Mouse (Mus musculus) MEL (cell line): Measurements from ENCODE around the gene Grm5.
A peak's percentile ranks its signal among the peaks of the same experiment; 100 is the strongest.

ENCODE experiments used
- BHLHE40 ChIP-seq: IDR thresholded peaks from 2 replicates; pipeline ENCODE4 v1.6.1; 2012; ENCODE audit warnings: low read depth, mild to moderate bottlenecking, inconsistent platforms, low read length, improper control_type of control experiment, borderline replicate concordance
- CTCF ChIP-seq, 3 experiments: IDR thresholded peaks in 2 of 3; conservative IDR thresholded peaks in 1 of 3; 2 replicates each; pipeline ENCODE4 v1.5.1; 2011 to 2012; ENCODE audit warnings: low read length in 3 of 3, low read depth in 2 of 3, mild to moderate bottlenecking in 2 of 3, improper control_type of control experiment in 1 of 3, inconsistent platforms in 1 of 3, mixed read lengths in 1 of 3, moderate library complexity in 1 of 3; ENCODE audit not compliant: control insufficient read depth in 1 of 3, insufficient read depth in 1 of 3, poor library complexity in 1 of 3, severe bottlenecking in 1 of 3
- ETS1 ChIP-seq: IDR thresholded peaks from 2 replicates; pipeline ENCODE4 v1.6.1; 2012; ENCODE audit warnings: low read depth, mild to moderate bottlenecking, inconsistent platforms, low read length, improper control_type of control experiment, moderate library complexity
- GATA1 ChIP-seq: IDR thresholded peaks from 2 replicates; pipeline ENCODE4 v1.6.1; 2011; ENCODE audit warnings: low read depth, low read length, improper control_type of control experiment
- HCFC1 ChIP-seq: IDR thresholded peaks from 2 replicates; pipeline ENCODE4 v1.6.1; 2012; ENCODE audit warnings: low read depth, mild to moderate bottlenecking, inconsistent platforms, low read length, improper control_type of control experiment, moderate library complexity
- MEF2A ChIP-seq: IDR thresholded peaks from 2 replicates; pipeline ENCODE4 v1.6.1; 2014; ENCODE audit warnings: low read depth, mild to moderate bottlenecking, inconsistent platforms, low read length, improper control_type of control experiment; ENCODE audit not compliant: poor library complexity, insufficient replicate concordance, severe bottlenecking; ENCODE audit errors: extremely low read depth
- POLR2A ChIP-seq, 2 experiments: IDR thresholded peaks; 2 replicates each; pipeline ENCODE4 v1.6.1; 2011 to 2012; ENCODE audit warnings: low read length in 2 of 2, mild to moderate bottlenecking in 2 of 2, control low read depth in 1 of 2, improper control_type of control experiment in 1 of 2, low read depth in 1 of 2, moderate library complexity in 1 of 2; ENCODE audit not compliant: control insufficient read depth in 1 of 2, insufficient read depth in 1 of 2, poor library complexity in 1 of 2
- POLR2AphosphoS5 ChIP-seq: IDR thresholded peaks from 2 replicates; pipeline ENCODE4 v1.6.1; 2012; ENCODE audit warnings: low read depth, borderline replicate concordance, mild to moderate bottlenecking, inconsistent platforms, low read length, moderate library complexity, mixed read lengths
- TAL1 ChIP-seq: IDR thresholded peaks from 2 replicates; pipeline ENCODE4 v1.6.1; 2012; ENCODE audit warnings: mild to moderate bottlenecking, inconsistent platforms, low read length, moderate library complexity, mixed read lengths
- ZC3H11A ChIP-seq: IDR thresholded peaks from 2 replicates; pipeline ENCODE4 v1.6.1; 2012; ENCODE audit warnings: low read depth, mild to moderate bottlenecking, inconsistent platforms, low read length, improper control_type of control experiment

DNA sequence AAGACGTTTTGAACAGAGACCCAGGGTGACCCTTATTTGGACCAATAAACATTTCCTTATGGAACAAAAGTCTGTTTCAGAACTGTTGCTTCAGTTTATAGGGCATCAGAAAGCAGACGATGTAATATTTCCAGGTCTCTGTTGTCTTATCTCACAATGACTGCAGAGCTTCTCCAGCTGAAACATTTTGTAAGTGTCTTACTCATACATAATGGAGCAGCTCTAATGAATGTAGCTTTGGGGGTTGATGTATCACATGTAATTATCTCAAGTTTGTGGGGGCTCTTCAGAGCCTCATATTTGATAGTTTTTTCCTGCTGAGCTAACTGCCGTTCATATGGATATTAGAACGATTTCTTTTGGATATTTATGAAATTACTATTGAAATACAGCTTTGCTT, 250.7 kb downstream of the Grm5 start:
- TF ChIP-seq POLR2AphosphoS5 (no peak), BHLHE40 (no peak), POLR2A (IDR thresholded peaks at IDR 0.05; ENCODE audit: control insufficient read depth in 1 of 2, insufficient read depth in 1 of 2, low read depth in 1 of 2, low read length in 2 of 2, poor library complexity in 1 of 2) (no peak), CTCF (IDR thresholded peaks at IDR 0.05 in 2 of 3, conservative IDR thresholded peaks at IDR 0.05 in 1 of 3; ENCODE audit: control insufficient read depth in 1 of 3, insufficient read depth in 1 of 3, low read depth in 2 of 3, low read length in 3 of 3, poor library complexity in 1 of 3, severe bottlenecking in 1 of 3) (no peak), ZC3H11A (no peak), TAL1 (no peak), MEF2A (no peak), ETS1 (peak; percentile 69), GATA1 (no peak), HCFC1 (no peak)
